ENCODE assay signal across 24 mouse cellular contexts in the genomic region with DNA sequence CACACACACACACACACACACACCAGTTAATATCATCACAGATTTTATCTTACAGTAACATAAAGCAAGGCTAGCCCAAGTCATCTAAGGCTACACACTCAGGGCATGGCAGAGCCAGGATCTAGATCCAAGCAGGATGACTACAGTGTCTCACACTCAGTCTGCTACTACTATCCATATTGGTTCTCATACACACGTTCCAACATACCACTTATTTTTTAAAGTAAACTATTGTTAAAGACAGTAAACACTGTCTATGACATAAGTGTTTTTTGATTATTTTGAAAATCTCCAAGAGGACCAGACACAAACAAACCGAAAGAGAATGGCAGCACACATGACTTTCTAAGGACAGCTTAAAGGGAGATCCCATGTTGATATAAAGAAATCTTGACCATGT.
A peak's percentile ranks its signal among the peaks of the same experiment; 100 is the strongest.
DNase-seq lines count a peak whose midpoint lies in the region; ATAC-seq and TF ChIP-seq lines count a peak whose summit lies in the region.
"Had no signal": no experiment of that assay in that cellular context is flagged by ENCODE, and none has a peak within 500 bp of the region (broad histone marks: within the 10 kb centered on the region; RNA-seq: fewer than 3 reads in every experiment).

No protein-coding gene starts in this region.

- H3K27me3 ChIP-seq in intestine, embryonic 14.5 days (replicated peaks; ENCODE audit: control insufficient read depth, insufficient read depth, low read length): no peaks in the 10 kb centered on the region
- H3K27me3 ChIP-seq in intestine, postnatal 0 days (replicated peaks; ENCODE audit: control insufficient read depth, insufficient read depth, low read length): no peaks in the 10 kb centered on the region
- no peaks in the 10 kb centered on the region for H3K27me3 ChIP-seq in lung, embryonic 14.5 days (ENCODE audit: insufficient read depth, low read length)
- H3K27me3 ChIP-seq in lung, embryonic 16.5 days (ENCODE audit: control insufficient read depth, insufficient read depth, low read depth, low read length): no peaks in the 10 kb centered on the region
- H3K27me3 ChIP-seq: CH12.LX; embryonic facial prominence, embryonic 12.5 days; forebrain, embryonic 13.5 days; forebrain, embryonic 15.5 days; Patski had no signal

- no peak overlapping the region for H3K27ac ChIP-seq in intestine, embryonic 14.5 days (ENCODE audit: low read depth)
- H3K27ac ChIP-seq in intestine, postnatal 0 days (ENCODE audit: low read depth, low read length): no peak overlapping the region
- no peak overlapping the region for H3K27ac ChIP-seq in lung, embryonic 14.5 days (ENCODE audit: low read depth)
- no peak overlapping the region for H3K27ac ChIP-seq in lung, embryonic 16.5 days (ENCODE audit: low read length)
- H3K27ac ChIP-seq: embryonic facial prominence, embryonic 10.5 days; embryonic facial prominence, embryonic 12.5 days; forebrain, embryonic 13.5 days; forebrain, embryonic 15.5 days had no signal

- H3K9ac ChIP-seq in intestine, embryonic 14.5 days (ENCODE audit: low read length): no peak overlapping the region
- no peak overlapping the region for H3K9ac ChIP-seq in intestine, postnatal 0 days (ENCODE audit: low read depth, low read length)
- no peak overlapping the region for H3K9ac ChIP-seq in lung, embryonic 14.5 days
- no peak overlapping the region for H3K9ac ChIP-seq in lung, embryonic 16.5 days (ENCODE audit: low read length)
- H3K9ac ChIP-seq: embryonic facial prominence, embryonic 12.5 days; forebrain, embryonic 13.5 days; forebrain, embryonic 15.5 days had no signal

- H3K4me3 ChIP-seq in intestine, embryonic 14.5 days (ENCODE audit: low read depth, low read length): no peak overlapping the region
- H3K4me3 ChIP-seq in intestine, postnatal 0 days (ENCODE audit: low read depth, low read length): no peak overlapping the region
- no peak overlapping the region for H3K4me3 ChIP-seq in lung, embryonic 14.5 days (ENCODE audit: low read depth, low read length)
- no peak overlapping the region for H3K4me3 ChIP-seq in lung, embryonic 16.5 days (ENCODE audit: low read length)
- H3K4me3 ChIP-seq: embryonic facial prominence, embryonic 10.5 days; embryonic facial prominence, embryonic 12.5 days; forebrain, embryonic 13.5 days; forebrain, embryonic 15.5 days had no signal

- DNase-seq in intestine, embryonic 14.5 days (ENCODE audit: low spot score): peak; percentile 18
- DNase-seq in lung, embryonic 14.5 days: peak; percentile 63
- DNase-seq in lung, adult 18-20 months: no peak
- DNase-seq in lung, postnatal 25 days (ENCODE audit: low spot score): no peak
- DNase-seq: adrenal gland, adult 8-10 months; adrenal gland, postnatal 14 days; adrenal gland, postnatal 36 days; B cell, adult 2 months; cerebellum, adult 11-12 months; cerebellum, adult 2 months; cerebellum, adult 9-10 months; cerebellum, postnatal 10 days; cerebellum, postnatal 25 days had no signal

- WGBS in intestine, embryonic 14.5 days: 59% methylated on average over 2 of the region's 2 CpGs
- 71% methylated on average over 2 of the region's 2 CpGs for WGBS in intestine, postnatal 0 days
- WGBS in lung, embryonic 14.5 days: 34% methylated on average over 2 of the region's 2 CpGs
- 33% methylated on average over 2 of the region's 2 CpGs for WGBS in lung, embryonic 16.5 days

- H3K36me3 ChIP-seq in intestine, embryonic 14.5 days (ENCODE audit: control insufficient read depth, insufficient read depth, low read length): no peaks in the 10 kb centered on the region
- H3K36me3 ChIP-seq in intestine, postnatal 0 days (ENCODE audit: control insufficient read depth, insufficient read depth): no peaks in the 10 kb centered on the region
- H3K36me3 ChIP-seq in lung, embryonic 14.5 days (ENCODE audit: insufficient read depth): no peaks in the 10 kb centered on the region
- H3K36me3 ChIP-seq in lung, embryonic 16.5 days (ENCODE audit: control insufficient read depth, insufficient read depth, low read length): no peaks in the 10 kb centered on the region
- H3K36me3 ChIP-seq: forebrain, embryonic 15.5 days; G1E had no signal

- no peak overlapping the region for H3K4me2 ChIP-seq in intestine, embryonic 14.5 days (ENCODE audit: low read length)
- no peak overlapping the region for H3K4me2 ChIP-seq in intestine, postnatal 0 days (replicated peaks; ENCODE audit: low read depth)
- no peak overlapping the region for H3K4me2 ChIP-seq in lung, embryonic 14.5 days
- no peak overlapping the region for H3K4me2 ChIP-seq in lung, embryonic 16.5 days (ENCODE audit: low read depth, low read length)
- H3K4me2 ChIP-seq: embryonic facial prominence, embryonic 12.5 days; forebrain, embryonic 13.5 days; forebrain, embryonic 15.5 days had no signal

- no peak for TF ChIP-seq CTCF in intestine, postnatal 0 days (IDR thresholded peaks at IDR 0.05; ENCODE audit: low read depth)
- no peak for TF ChIP-seq CTCF in lung, embryonic 14.5 days (IDR thresholded peaks at IDR 0.05; ENCODE audit: low read depth)

- 0 out of 2 replicates have a peak, but pooled peaks cover 2% of the 10 kb centered on the region for H3K9me3 ChIP-seq in intestine, embryonic 14.5 days (ENCODE audit: control insufficient read depth, low read length)
- H3K9me3 ChIP-seq in intestine, postnatal 0 days (ENCODE audit: control insufficient read depth): no peaks in the 10 kb centered on the region
- H3K9me3 ChIP-seq in lung, embryonic 14.5 days (ENCODE audit: low read depth, low read length): no peaks in the 10 kb centered on the region
- no peaks in the 10 kb centered on the region for H3K9me3 ChIP-seq in lung, embryonic 16.5 days (ENCODE audit: control insufficient read depth, low read length)
- H3K9me3 ChIP-seq: embryonic facial prominence, embryonic 10.5 days; embryonic facial prominence, embryonic 12.5 days; forebrain, embryonic 13.5 days; forebrain, embryonic 15.5 days; G1E had no signal

- no peaks in the 10 kb centered on the region for H3K4me1 ChIP-seq in intestine, embryonic 14.5 days (replicated peaks; ENCODE audit: control insufficient read depth, insufficient read depth, low read length)
- no peaks in the 10 kb centered on the region for H3K4me1 ChIP-seq in intestine, postnatal 0 days (replicated peaks; ENCODE audit: control insufficient read depth, insufficient read depth, low read length)
- H3K4me1 ChIP-seq in lung, embryonic 14.5 days (ENCODE audit: insufficient read depth): no peaks in the 10 kb centered on the region
- H3K4me1 ChIP-seq in lung, embryonic 16.5 days (replicated peaks; ENCODE audit: control insufficient read depth, insufficient read depth, low read length): no peaks in the 10 kb centered on the region
- H3K4me1 ChIP-seq: embryonic facial prominence, embryonic 10.5 days; embryonic facial prominence, embryonic 12.5 days; forebrain, embryonic 13.5 days; forebrain, embryonic 15.5 days had no signal

- no peak for ATAC-seq in intestine, embryonic 14.5 days (replicated peaks; ENCODE audit: low FRiP score, low TSS enrichment, low read depth)
- ATAC-seq in intestine, postnatal 0 days: no peak
- ATAC-seq in lung, embryonic 14.5 days (ENCODE audit: insufficient read depth): peak; percentile 91
- peak; percentile 89 for ATAC-seq in lung, embryonic 16.5 days (ENCODE audit: low read depth)
- ATAC-seq: activated CD4-positive, CD25-positive, alpha-beta regulatory T cell, adult 4 months; CD4-positive, CD25-positive, alpha-beta regulatory T cell, adult 4 months; forebrain, embryonic 13.5 days; forebrain, embryonic 15.5 days; Patski had no signal

Comparison
In these comparisons a context has a peak if more than half of its experiments do, and no peak if none do; other contexts are left out.
1. DNase-seq: peak in intestine, embryonic 14.5 days (single experiment) and lung, embryonic 14.5 days (single experiment); none in lung, adult 18-20 months (0 of 2) and lung, postnatal 25 days (single experiment).
2. ATAC-seq: peak in lung, embryonic 14.5 days (single experiment) and lung, embryonic 16.5 days (single experiment); none in intestine, embryonic 14.5 days (single experiment) and intestine, postnatal 0 days (single experiment).